Mouse (Mus musculus): ENCODE measurements around the gene Smap2.

DNA sequence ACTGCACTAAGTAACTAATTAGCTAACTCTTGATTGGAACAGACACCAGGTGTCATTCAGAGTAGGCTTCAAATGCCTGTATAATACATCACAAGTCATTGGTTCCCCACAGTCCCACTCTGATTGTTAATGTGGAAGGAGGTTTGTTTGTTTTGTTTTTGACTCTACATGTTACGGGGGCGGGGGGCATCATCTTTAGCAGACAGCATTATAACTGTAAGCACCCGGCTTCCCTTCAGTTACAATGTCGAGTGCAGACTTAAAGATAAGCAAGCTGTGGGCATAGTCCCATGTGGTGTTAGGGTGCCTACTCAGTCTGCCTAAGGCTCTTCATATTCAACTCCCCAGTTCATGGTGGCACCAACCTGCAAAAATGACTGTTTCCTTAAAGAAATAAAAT lies 64.0 kb downstream of the Smap2 start:
- TF ChIP-seq CTCF (IDR thresholded peaks at IDR 0.05; ENCODE audit: low read depth) (no peak), EP300 (IDR thresholded peaks at IDR 0.05; ENCODE audit: low read depth) (no peak)
